Mouse (Mus musculus) heart, adult 2 months (tissue): Measurements from ENCODE around the gene Gm8369. TPM values are rescaled to one million over a fixed set of nuclear protein-coding genes. Genes with fewer than 3 reads are reported as not detected.

Experiments
- DNase-seq, 2 experiments: peaks; one replicate each; pipeline ENCODE4 v3.0.0; 2021
- H3K27ac ChIP-seq: fragments of 200-600 bp; 2 replicates; pipeline ENCODE4 v1.8.1; 2022
- H3K27me3 ChIP-seq: fragments of 200-500 bp; 2 replicates; pipeline ENCODE4 v1.6.1; 2012; ENCODE audit warnings: mild to moderate bottlenecking, low read length, inconsistent platforms, mixed read lengths; ENCODE audit not compliant: control insufficient read depth, insufficient read depth
- H3K36me3 ChIP-seq: fragments of 200-500 bp; 2 replicates; pipeline ENCODE4 v1.6.1; 2012; ENCODE audit warnings: low read length, inconsistent platforms; ENCODE audit not compliant: control insufficient read depth, insufficient read depth
- H3K4me1 ChIP-seq: fragments of 200-500 bp; 2 replicates; pipeline ENCODE4 v1.6.1; 2011; ENCODE audit warnings: low read length; ENCODE audit not compliant: control insufficient read depth, insufficient read depth
- H3K4me3 ChIP-seq: fragments of 200-600 bp; 2 replicates; pipeline ENCODE4 v1.8.1; 2022
- H3K79me2 ChIP-seq: fragments of 200-500 bp; replicated peaks from 2 replicates; pipeline ENCODE4 v1.6.1; 2012; ENCODE audit warnings: mild to moderate bottlenecking, inconsistent platforms, low read length, moderate library complexity, mixed read lengths; ENCODE audit not compliant: control insufficient read depth, insufficient read depth
- H3K9ac ChIP-seq: fragments of 200-500 bp; 2 replicates; pipeline ENCODE4 v1.6.1; 2012; ENCODE audit warnings: low read depth, mild to moderate bottlenecking, control low read depth, inconsistent platforms, low read length, mixed read lengths
- CTCF ChIP-seq: fragments of 200-600 bp; IDR thresholded peaks from 2 replicates; pipeline ENCODE4 v1.8.1; 2022; ENCODE audit warnings: antibody characterized with exemption, mild to moderate bottlenecking, moderate library complexity
- EP300 ChIP-seq: fragments of 200-500 bp; IDR thresholded peaks from 2 replicates; pipeline ENCODE4 v1.6.1; 2011; ENCODE audit warnings: low read depth, low read length, control low read depth; ENCODE audit not compliant: insufficient read depth
- POLR2A ChIP-seq: fragments of 200-500 bp; IDR thresholded peaks from 2 replicates; pipeline ENCODE4 v1.6.1; 2011; ENCODE audit warnings: mild to moderate bottlenecking, low read depth, low read length, control low read depth; ENCODE audit not compliant: insufficient read depth
- WGBS: fragments of 180-500 bp; shearing (Covaris S2); methylation state at CpG from one replicate; pipeline ENCODE4 v1.1.7; 2018; 5-methylcytosine and 5-hydroxymethylcytosine counted together
- intact Hi-C: fragments of 180-260 bp; cut with DNase I; formaldehyde crosslinking; loops from one replicate; pipeline ENCODE4 v1.15.1; 2025
- polyA plus RNA-seq: library from polyadenylated mRNA; depleted of rRNA; stranded (reverse); fragments of >200 nt; gene quantifications from 2 replicates; pipeline ENCODE4 v1.2.3, GENCODE M21; 2012
- total RNA-seq, 2 experiments: library from RNA; stranded (reverse); gene quantifications; 2 replicates each; pipeline ENCODE4 v1.2.3; 2021

The Gm8369 gene
- total and polyA plus RNA-seq, 3 experiments = 0.32 to 1.4 TPM; not detected in 1

- H3K36me3 ChIP-seq = no peaks in the 10 kb centered on the region
- no peaks in the 10 kb centered on the region for H3K4me1 ChIP-seq
- no peak for DNase-seq
- no peak overlapping the region for H3K9ac ChIP-seq
- TF ChIP-seq POLR2A (no peak), CTCF (no peak), EP300 (no peak)
- intact Hi-C loops = no loop called here
- H3K4me3 ChIP-seq = no peak overlapping the region
- H3K27ac ChIP-seq = no peak overlapping the region
- 82% methylated on average over 2 of the region's 2 CpGs for WGBS
- no peaks in the 10 kb centered on the region for H3K79me2 ChIP-seq
- no peaks in the 10 kb centered on the region for H3K27me3 ChIP-seq
Measured at GRCm38 (mm10) chr19:11479714-11480113, 6.0 kb upstream of the Gm8369 start.

DNA sequence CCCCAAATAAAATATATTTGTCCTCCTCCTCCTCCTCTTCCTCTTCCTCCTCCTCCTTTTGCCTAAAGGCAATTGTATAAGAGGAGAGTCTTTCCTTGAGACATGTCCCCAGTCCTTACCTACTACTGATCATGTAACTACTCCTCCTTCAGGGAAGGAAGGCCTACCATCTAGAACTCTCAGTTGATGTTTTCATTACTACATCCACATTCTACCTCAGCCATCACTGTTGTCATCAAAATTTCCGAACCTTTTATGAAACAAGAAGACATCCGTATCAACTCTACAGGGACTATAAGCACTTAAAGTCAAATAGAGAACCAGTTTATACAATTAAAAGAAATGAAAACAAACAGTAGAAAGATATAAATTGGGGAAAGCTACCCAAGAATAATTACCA lies 3.1 kb upstream of the Gm8369 start:
- no peak overlapping the region for H3K27ac ChIP-seq
- no peak overlapping the region for H3K4me3 ChIP-seq
- no peaks in the 10 kb centered on the region for H3K27me3 ChIP-seq
- WGBS = 72% methylated on average over 2 of the region's 2 CpGs
- DNase-seq = no peak
- no peak overlapping the region for H3K9ac ChIP-seq
- no peak for TF ChIP-seq POLR2A
- no peaks in the 10 kb centered on the region for H3K4me1 ChIP-seq
- H3K36me3 ChIP-seq = no peaks in the 10 kb centered on the region
- intact Hi-C loops = no loop called here
- no peaks in the 10 kb centered on the region for H3K79me2 ChIP-seq

DNA sequence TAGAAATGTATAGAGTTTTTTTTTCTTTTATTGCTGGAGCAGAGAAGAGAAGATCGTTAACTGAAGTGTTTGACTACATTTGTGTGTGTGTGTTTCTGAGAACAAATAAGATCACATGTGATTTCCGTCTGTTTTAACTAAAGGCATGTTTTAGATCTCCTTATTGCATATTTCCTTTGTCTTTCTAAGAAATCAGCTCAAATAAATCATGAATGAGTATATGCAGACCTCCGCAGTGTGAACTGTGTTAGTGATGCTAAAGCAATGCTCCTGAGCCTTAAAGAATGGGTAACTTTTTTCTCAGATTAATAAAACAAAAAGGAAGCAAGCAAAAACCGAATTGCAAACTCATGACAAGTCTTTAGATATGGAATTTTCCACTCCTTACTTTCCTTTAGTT lies 1.8 kb upstream of the Gm8369 start:
- no peaks in the 10 kb centered on the region for H3K4me1 ChIP-seq
- no peak overlapping the region for H3K27ac ChIP-seq
- intact Hi-C loops = no loop called here
- no peak for TF ChIP-seq EP300
- no peak for TF ChIP-seq CTCF
- no peak for TF ChIP-seq POLR2A
- no peaks in the 10 kb centered on the region for H3K27me3 ChIP-seq
- H3K79me2 ChIP-seq = no peaks in the 10 kb centered on the region
- no peaks in the 10 kb centered on the region for H3K36me3 ChIP-seq
- 57% methylated on average over 4 of the region's 4 CpGs for whole genome bisulfite sequencing
- H3K4me3 ChIP-seq = no peak overlapping the region
- H3K9ac ChIP-seq = no peak overlapping the region
- no peak for DNase-seq

- Histone ChIP-seq H3K4me3 (no peak overlapping the region), H3K27me3 (no peaks in the 10 kb centered on the region), H3K9ac (no peak overlapping the region), H3K36me3 (no peaks in the 10 kb centered on the region), H3K27ac (no peak overlapping the region), H3K4me1 (no peaks in the 10 kb centered on the region), H3K79me2 (no peaks in the 10 kb centered on the region)
- intact Hi-C loops = no loop called here
- WGBS = 68% methylated on average over 3 of the region's 3 CpGs
- no peak for TF ChIP-seq CTCF
- TF ChIP-seq EP300 = no peak
- no peak for TF ChIP-seq POLR2A
- DNase-seq = no peak
Measured at GRCm38 (mm10) chr19:11484388-11484787, 1.4 kb upstream of the Gm8369 start.

DNA sequence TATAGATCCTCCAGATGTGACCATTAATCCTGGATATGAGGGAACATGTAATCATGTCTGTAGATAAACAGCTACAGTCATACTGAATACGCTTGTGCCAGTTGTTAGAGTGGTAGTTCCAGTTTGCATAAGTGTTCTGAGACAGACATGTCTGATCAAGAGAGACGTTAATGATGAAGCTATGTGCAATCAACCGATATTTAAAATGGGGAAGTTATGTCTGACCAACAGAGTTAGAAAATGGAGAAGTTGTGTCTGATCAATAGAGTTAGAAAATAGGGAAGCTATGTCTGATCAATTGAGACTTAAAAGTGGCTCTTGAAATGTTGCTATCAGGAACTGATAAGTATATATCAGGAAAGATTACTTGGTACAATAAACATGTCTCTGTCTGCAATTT lies 472 bp upstream of the Gm8369 start:
- no peaks in the 10 kb centered on the region for H3K36me3 ChIP-seq
- no peak overlapping the region for H3K27ac ChIP-seq
- H3K9ac ChIP-seq = no peak overlapping the region
- no peaks in the 10 kb centered on the region for H3K27me3 ChIP-seq
- H3K4me1 ChIP-seq = no peaks in the 10 kb centered on the region
- intact Hi-C loops = no loop called here
- DNase-seq = no peak
- H3K79me2 ChIP-seq = no peaks in the 10 kb centered on the region
- 69% methylated on average over 3 of the region's 3 CpGs for WGBS
- TF ChIP-seq EP300 (no peak), CTCF (no peak), POLR2A (no peak)
- no peak overlapping the region for H3K4me3 ChIP-seq

DNA sequence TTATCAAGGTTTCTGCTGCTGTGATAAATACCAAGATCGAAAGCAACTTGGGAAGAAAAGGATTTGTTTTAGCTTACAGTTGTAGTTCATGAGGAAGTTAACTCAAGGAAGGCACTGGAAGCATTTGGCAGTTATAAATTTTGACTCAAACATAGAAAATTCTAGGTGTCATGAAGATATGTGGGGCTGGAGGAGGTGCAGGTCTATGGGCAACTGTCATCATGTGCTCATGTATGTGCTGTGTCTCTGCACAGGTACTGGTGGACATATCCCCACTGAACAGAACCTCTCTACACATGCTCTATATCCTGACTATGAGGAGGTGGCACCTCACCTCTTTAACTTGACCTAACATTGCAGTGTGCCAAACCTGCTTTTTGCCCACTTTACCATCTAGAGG lies 861 bp downstream of the Gm8369 start:
- no peak for DNase-seq
- Histone ChIP-seq H3K36me3 (no peaks in the 10 kb centered on the region), H3K4me3 (no peak overlapping the region), H3K27ac (no peak overlapping the region), H3K4me1 (no peaks in the 10 kb centered on the region), H3K79me2 (no peaks in the 10 kb centered on the region), H3K27me3 (no peaks in the 10 kb centered on the region), H3K9ac (no peak overlapping the region)
- 79% methylated on average over 1 of the region's 1 CpGs for WGBS
- intact Hi-C loops = no loop called here
- TF ChIP-seq CTCF (no peak), EP300 (no peak), POLR2A (no peak)
